Mouse (Mus musculus): Measurements from ENCODE around the gene Dnlz.

- TF ChIP-seq CTCF (IDR thresholded peaks at IDR 0.05; ENCODE audit: low read depth) (no peak), EP300 (optimal IDR thresholded peaks at IDR 0.05) (no peak)
Measured at GRCm38 (mm10) chr2:26306702-26307101, 45.2 kb downstream of the Dnlz start.
